Mouse (Mus musculus) left cerebral cortex, postnatal 4 days (tissue): Measurements from ENCODE around the gene Prmt1. TPM values are rescaled to one million over a fixed set of nuclear protein-coding genes. Genes with fewer than 3 reads are reported as not detected.

ENCODE experiments used
- DNase-seq: peaks from one replicate; pipeline ENCODE4 v3.0.0-alpha.2; 2022
- intact Hi-C: fragments of 180-260 bp; cut with DNase I; formaldehyde crosslinking; loops from one replicate; pipeline ENCODE4 v1.15.1; 2025
- total RNA-seq, 2 experiments: library from RNA; stranded (reverse); gene quantifications; 2 replicates each; pipeline ENCODE4 v1.2.3; 2021

The Prmt1 gene
- total RNA-seq, 2 experiments from 2014 or later = 485 to 487 TPM

DNA sequence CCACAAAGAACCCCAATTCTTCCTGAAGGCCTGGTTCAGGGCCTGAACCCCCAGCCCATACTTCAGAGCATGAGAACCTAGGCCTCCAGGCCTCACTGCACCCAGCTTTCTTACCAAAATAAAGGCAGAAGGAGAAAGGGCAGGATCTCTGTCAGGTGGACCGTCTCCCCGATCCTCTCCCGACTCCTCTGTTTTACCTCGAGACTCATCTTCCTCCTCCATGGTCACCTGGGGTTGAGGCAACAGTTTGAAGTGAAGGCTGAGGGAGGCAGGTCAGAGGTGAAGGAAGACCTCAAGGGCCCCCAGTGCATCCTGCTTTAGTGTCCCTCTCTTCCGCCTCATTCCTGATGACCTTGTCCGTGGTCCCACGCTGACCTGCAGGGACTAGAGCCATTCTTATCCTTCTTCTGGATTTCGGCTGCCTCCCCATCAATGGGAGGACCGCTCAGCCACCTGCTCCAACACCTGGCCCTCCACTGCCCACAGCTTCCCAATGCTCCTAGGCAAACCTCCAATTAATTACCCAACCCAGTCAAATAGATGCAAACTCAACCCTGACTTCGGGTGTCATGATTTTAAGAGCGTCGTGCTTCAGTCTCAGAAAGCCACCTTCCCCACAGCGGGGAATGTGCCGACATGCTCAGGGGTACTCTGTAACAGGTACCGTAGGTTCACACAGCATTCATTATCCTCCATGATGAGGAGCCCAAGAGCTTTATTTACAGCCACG lies 27.2 kb upstream of the Prmt1 start:
- DNase-seq = no peak
- intact Hi-C loops = no loop called here

DNA sequence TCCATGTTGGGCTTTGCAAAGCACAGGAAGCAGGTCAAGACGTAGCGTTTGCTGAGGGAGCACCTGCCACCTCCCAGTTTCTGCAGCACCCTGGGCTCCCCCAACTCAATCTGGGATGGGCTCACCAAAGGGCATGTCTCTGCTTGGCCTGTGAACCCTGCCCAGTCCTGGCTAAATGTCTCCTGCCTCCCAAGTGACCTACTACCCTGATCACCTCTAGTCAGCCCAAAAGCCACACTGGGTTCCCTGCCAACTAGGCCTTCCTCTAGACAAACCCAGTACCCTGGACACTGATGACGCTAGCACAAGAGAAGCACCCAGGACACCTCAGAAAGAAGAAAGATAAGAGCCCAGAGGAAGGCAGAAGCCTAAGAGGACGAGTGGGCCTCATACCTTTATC lies 26.5 kb upstream of the Prmt1 start:
- intact Hi-C loops = no loop called here
- DNase-seq = no peak

- no peak for DNase-seq
- intact Hi-C loops = no loop called here
These were observed 25.6 kb upstream of the Prmt1 start for GRCm38 (mm10) chr7:45012011-45012410.

- intact Hi-C loops = no loop called here
- DNase-seq = no peak
These were observed 22.0 kb upstream of the Prmt1 start for GRCm38 (mm10) chr7:45008411-45008810.

- no peak for DNase-seq
- intact Hi-C loops = no loop called here
These were observed 21.5 kb upstream of the Prmt1 start for GRCm38 (mm10) chr7:45007846-45008245.

DNA sequence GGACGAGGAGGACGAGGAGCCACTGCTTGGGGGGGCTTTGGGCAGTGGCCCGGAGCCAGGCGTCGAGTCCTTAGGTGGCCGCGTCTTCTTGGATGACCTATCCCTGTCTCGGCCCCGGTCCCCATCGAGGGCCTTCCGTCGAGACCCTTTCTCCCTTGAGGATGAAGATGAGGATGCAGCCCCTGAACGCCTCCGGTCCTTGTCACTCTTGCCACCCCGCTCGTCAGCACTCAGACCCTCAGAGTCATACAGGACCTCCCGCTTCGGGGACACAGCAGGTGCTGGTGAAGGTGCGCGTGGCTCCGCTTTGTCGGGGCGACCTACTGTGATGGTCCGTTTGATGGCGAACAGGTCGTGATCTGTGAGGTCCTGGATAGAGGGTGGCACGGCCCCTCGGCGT lies 20.8 kb upstream of the Prmt1 start:
- DNase-seq = no peak
- intact Hi-C loops = no loop called here

- intact Hi-C loops = no loop called here
- no peak for DNase-seq
These were observed 20.1 kb upstream of the Prmt1 start for GRCm38 (mm10) chr7:45006503-45006902.

- intact Hi-C loops = no loop called here
- no peak for DNase-seq
These were observed 19.1 kb upstream of the Prmt1 start for GRCm38 (mm10) chr7:45005321-45005992.

- intact Hi-C loops = no loop called here
- no peak for DNase-seq
These were observed 18.2 kb upstream of the Prmt1 start for GRCm38 (mm10) chr7:45004546-45004945.

DNA sequence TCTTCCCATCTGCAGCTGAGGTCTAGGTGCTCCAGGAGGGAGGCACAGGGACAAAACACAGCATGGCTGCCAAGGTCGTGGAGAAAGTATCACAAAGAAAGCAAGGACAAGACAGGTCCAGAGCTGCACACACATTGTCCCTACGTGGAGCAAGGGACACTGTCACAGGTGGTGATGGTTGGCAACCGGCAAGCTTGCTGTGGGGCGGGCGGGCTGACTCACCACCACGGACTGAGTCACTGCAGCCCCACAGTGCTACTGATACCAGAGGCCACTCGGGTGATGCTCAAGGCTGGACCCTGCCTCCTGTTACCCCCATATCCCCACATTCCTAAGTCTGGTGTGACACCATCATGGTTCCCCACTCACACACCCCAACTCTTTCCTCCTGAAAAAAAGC lies 16.1 kb upstream of the Prmt1 start:
- DNase-seq = no peak
- intact Hi-C loops = no loop called here

- no peak for DNase-seq
- intact Hi-C loops = no loop called here
These were observed 14.3 kb upstream of the Prmt1 start for GRCm38 (mm10) chr7:45000539-45001114.

DNA sequence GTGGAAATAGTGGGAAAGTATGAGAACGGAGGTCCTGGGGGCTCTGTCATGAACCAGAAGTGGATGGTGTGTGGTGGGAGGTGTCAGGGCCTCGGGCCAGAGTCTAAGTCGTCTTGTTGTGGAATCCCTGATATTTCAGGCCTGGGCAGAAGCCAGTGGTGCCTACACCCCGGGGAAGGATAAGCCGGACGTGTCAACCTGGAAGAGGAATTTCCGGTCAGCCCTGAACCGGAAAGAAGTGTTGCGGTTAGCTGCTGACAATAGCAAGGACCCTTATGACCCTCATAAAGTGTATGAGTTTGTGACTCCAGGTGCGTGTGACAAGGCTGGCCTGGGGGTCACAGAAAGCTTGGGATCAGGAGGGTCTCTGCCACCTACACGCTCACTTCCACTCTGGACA lies 13.4 kb upstream of the Prmt1 start:
- DNase-seq = no peak
- intact Hi-C loops = no loop called here

DNA sequence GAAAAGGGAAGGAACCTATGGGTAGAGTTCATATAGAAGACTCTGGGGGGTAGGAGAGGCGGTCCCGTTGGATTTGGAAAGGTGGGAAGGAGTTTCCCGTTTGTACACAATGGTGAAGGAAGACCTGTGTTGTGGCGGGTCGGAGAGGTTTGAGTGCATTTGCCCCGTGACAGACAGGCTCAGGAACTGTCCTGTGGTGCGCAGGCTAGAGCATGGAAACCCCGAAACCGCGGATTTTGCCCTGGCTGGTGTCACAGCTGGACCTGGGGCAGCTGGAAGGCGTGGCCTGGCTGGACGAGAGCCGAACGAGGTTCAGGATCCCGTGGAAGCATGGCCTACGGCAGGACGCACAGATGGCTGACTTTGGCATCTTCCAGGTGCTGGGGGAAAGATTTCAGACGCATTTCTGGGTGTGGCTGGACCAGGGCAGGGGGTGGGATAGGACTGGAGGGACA lies 12.2 kb upstream of the Prmt1 start, which contains the start of gene Bcl2l12:
Gene Bcl2l12 (minus strand): TSS at position 212 of the 455 bp plus-strand sequence.
- intact Hi-C loops = no loop called here
- DNase-seq = peak; percentile 54

DNA sequence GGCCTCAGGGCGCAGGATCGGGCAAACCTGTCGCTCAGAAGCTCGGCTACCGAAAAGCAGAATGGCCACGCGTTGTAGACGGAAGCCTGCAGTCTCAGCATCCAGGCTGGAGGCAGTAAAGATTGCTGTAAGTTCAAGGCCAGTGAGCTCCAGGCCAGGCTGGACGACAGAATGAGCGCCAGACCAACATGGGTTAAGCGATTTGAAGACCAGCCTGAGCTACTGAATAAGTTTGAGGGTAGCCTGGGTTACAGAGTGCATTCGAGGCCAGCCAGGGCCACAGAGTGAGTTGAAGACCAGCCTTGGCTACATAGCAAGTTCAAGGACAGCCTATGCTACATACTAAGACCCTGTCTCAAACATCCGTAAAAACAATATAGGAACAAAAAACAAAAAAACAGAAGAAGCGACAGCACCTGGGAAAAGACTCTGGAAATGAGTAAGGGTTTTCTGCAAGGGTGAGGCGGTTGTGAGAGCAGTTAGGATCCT lies 11.6 kb upstream of the Prmt1 start:
- intact Hi-C loops = no loop called here

GRCm38 (mm10) chr7:44997231-44997939 lies 11.0 kb upstream of the Prmt1 start, which contains the start of gene Irf3:
Gene Irf3 (plus strand): TSS chr7:44997648.
- intact Hi-C loops = no loop called here
- DNase-seq = peak; percentile 96

More for the DNA sequence above, 11.6 kb upstream of the Prmt1 start:
- DNase-seq = no peak

- no peak for DNase-seq
- intact Hi-C loops = no loop called here
These were observed 10.3 kb upstream of the Prmt1 start for GRCm38 (mm10) chr7:44996672-44997071.

DNA sequence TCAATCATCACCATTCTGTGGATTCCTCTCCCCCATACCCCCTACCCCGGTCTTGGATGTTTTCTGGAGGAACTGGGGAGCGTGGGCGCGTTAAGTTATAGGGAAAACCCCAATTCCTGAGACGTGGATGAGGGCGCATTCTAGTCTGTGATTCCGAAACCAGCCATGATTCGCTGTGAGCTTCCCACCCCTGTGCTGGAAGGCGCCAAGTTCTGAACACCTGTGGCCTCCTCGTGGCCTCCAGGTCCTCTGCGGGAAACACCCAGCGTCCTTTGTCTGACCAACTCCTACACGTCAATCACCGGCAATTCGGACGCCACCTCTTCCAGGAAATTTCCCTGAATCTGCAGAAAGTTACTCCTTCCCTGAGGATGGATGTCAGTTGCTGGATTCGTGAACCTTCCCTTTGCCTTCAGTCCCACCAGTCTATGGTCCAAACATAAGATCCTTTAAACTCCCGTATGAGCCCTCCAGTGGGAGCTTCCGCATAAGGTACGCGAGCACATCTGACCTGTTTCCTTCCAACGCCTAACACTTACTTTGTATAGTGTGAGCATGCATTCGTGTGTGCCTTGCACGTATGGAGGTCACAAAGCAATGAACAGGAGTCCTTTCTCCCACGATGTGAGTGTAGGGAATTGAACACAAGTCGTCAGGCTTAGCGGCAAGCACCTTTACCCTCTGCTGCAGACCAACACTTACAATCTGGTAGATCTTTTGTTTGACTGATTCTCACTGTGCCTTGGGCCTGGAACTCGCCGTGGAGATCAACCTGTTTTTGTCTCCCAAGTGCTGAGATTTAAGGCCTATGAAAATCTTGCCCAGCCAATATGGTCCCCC lies 731 bp upstream of the Prmt1 start:
- no peak for DNase-seq
- intact Hi-C loops = no loop called here

DNA sequence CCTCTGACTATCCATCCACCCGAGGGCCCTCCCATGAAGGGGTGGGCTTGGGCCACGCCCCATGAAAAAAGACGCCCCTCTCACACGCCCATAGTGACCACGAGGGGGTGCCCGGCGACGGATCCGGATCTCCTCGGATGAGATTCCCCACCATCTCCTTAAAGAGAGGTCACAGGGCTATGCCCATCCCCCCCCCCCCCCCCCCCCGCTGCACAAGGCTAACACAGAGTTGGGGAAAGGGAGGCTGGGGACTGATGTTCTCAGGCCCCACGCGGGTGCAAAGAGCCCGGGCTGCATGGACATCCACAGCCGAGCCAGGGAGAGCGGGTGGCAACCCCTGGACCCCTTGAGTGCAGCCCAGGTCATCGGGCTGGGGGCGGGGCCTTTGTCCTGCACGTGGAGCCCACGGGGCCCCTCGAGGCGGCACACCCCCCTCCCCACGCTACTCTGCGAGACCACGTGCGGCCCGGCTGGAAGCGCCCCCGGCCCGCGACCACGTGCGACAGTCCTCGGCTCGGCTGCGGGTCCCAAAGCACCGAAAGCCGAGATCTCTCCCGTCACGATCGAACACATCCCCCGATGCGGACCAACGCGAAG lies 675 bp downstream of the Prmt1 start:
- DNase-seq = peak; percentile 87
- intact Hi-C loops = no loop called here

- intact Hi-C loops = no loop called here
- DNase-seq = no peak
These were observed 1.6 kb downstream of the Prmt1 start for GRCm38 (mm10) chr7:44984833-44985164.
